In genomic region chrX:103563531-103564246, GRCm38 (mm10) we compare ENCODE assay signal across 9 mouse cellular contexts.
DNase-seq lines count a peak whose midpoint lies in the region; ATAC-seq and TF ChIP-seq lines count a peak whose summit lies in the region.
"Had no signal": no experiment of that assay in that cellular context is flagged by ENCODE, and none has a peak within 500 bp of the region (broad histone marks: within the 10 kb centered on the region; RNA-seq: fewer than 3 reads in every experiment).

No protein-coding gene starts in this region.

- TF ChIP-seq RAD21 in MEL (IDR thresholded peaks at IDR 0.05; ENCODE audit: low read depth, low read length): no peak

- TF ChIP-seq POLR2A in MEL (IDR thresholded peaks at IDR 0.05; ENCODE audit: control insufficient read depth in 1 of 2, insufficient read depth in 1 of 2, low read depth in 1 of 2, low read length in 2 of 2, poor library complexity in 1 of 2): no peak

- no peak overlapping the region for H3K4me3 ChIP-seq in MEL (ENCODE audit: control insufficient read depth in 1 of 2, insufficient read depth in 1 of 2, low read depth in 2 of 2, low read length in 2 of 2)
- no peak overlapping the region for H3K4me3 ChIP-seq in forebrain, embryonic 16.5 days (replicated peaks; ENCODE audit: low read length)
- no peak overlapping the region for H3K4me3 ChIP-seq in heart, postnatal 0 days (ENCODE audit: low read depth, low read length)
- H3K4me3 ChIP-seq in layer of hippocampus, adult 2 months: no peak overlapping the region
- H3K4me3 ChIP-seq: liver, embryonic 15.5 days had no signal

- H3K36me3 ChIP-seq in MEL (ENCODE audit: control insufficient read depth in 1 of 2, insufficient read depth in 2 of 2, low read length in 2 of 2): no peaks in the 10 kb centered on the region
- no peaks in the 10 kb centered on the region for H3K36me3 ChIP-seq in forebrain, embryonic 16.5 days (ENCODE audit: control insufficient read depth, insufficient read depth)
- H3K36me3 ChIP-seq in heart, postnatal 0 days (replicated peaks; ENCODE audit: control insufficient read depth, insufficient read depth, low read length): no peaks in the 10 kb centered on the region
- H3K36me3 ChIP-seq: liver, embryonic 15.5 days had no signal

- H3K9me3 ChIP-seq in MEL (replicated peaks; ENCODE audit: insufficient read depth, low read length): no peaks in the 10 kb centered on the region
- no peaks in the 10 kb centered on the region for H3K9me3 ChIP-seq in forebrain, embryonic 16.5 days (ENCODE audit: control insufficient read depth, low read length)
- H3K9me3 ChIP-seq in heart, postnatal 0 days (replicated peaks; ENCODE audit: control insufficient read depth, low read length): no peaks in the 10 kb centered on the region
- H3K9me3 ChIP-seq: liver, embryonic 15.5 days had no signal

- H3K9ac ChIP-seq in MEL (ENCODE audit: control insufficient read depth, low read depth, low read length, poor library complexity, severe bottlenecking): no peak overlapping the region
- H3K9ac ChIP-seq in forebrain, embryonic 16.5 days (replicated peaks; ENCODE audit: low read depth, low read length): no peak overlapping the region
- no peak overlapping the region for H3K9ac ChIP-seq in heart, postnatal 0 days (replicated peaks; ENCODE audit: low read depth, low read length)
- H3K9ac ChIP-seq: liver, embryonic 15.5 days had no signal

- TF ChIP-seq CTCF in MEL (IDR thresholded peaks at IDR 0.05 in 2 of 3, conservative IDR thresholded peaks at IDR 0.05 in 1 of 3; ENCODE audit: control insufficient read depth in 1 of 3, insufficient read depth in 1 of 3, low read depth in 2 of 3, low read length in 3 of 3, poor library complexity in 1 of 3, severe bottlenecking in 1 of 3): no peak
- no peak for TF ChIP-seq CTCF in heart, postnatal 0 days (IDR thresholded peaks at IDR 0.05; ENCODE audit: low read depth)
- TF ChIP-seq CTCF in layer of hippocampus, adult 2 months (conservative IDR thresholded peaks at IDR 0.05): no peak

- no peaks in the 10 kb centered on the region for H3K4me1 ChIP-seq in MEL (ENCODE audit: control insufficient read depth in 1 of 2, insufficient read depth in 2 of 2, low read length in 2 of 2)
- peaks cover 19% of the 10 kb centered on the region for H3K4me1 ChIP-seq in forebrain, embryonic 16.5 days (replicated peaks; ENCODE audit: control insufficient read depth, insufficient read depth, low read length)
- H3K4me1 ChIP-seq in heart, postnatal 0 days (ENCODE audit: control insufficient read depth, insufficient read depth): no peaks in the 10 kb centered on the region; the same call in 1 of the 2 replicates
- H3K4me1 ChIP-seq: liver, embryonic 15.5 days had no signal

- no peak for TF ChIP-seq EP300 in MEL (IDR thresholded peaks at IDR 0.05; ENCODE audit: low read depth in 1 of 2, low read length in 2 of 2)
- no peak for TF ChIP-seq EP300 in heart, postnatal 0 days (IDR thresholded peaks at IDR 0.05; ENCODE audit: low read depth)

- whole genome bisulfite sequencing in forebrain, embryonic 16.5 days: 5% methylated on average over 8 of the region's 8 CpGs
- 22% methylated on average over 8 of the region's 8 CpGs for WGBS in heart, postnatal 0 days

- H3K27me3 ChIP-seq in MEL (ENCODE audit: control insufficient read depth in 1 of 2, insufficient read depth in 2 of 2, low read length in 2 of 2): no peaks in the 10 kb centered on the region
- no peaks in the 10 kb centered on the region for H3K27me3 ChIP-seq in forebrain, embryonic 16.5 days (replicated peaks; ENCODE audit: control insufficient read depth, insufficient read depth, low read length)
- H3K27me3 ChIP-seq in heart, postnatal 0 days (ENCODE audit: control insufficient read depth, insufficient read depth, low read length): no peaks in the 10 kb centered on the region
- H3K27me3 ChIP-seq: liver, embryonic 15.5 days had no signal

- ATAC-seq in forebrain, embryonic 16.5 days: peak; percentile 98
- ATAC-seq in heart, postnatal 0 days (ENCODE audit: insufficient read depth, low read depth): peak; percentile 86

- H3K4me2 ChIP-seq in forebrain, embryonic 16.5 days (ENCODE audit: low read length): no peak overlapping the region
- H3K4me2 ChIP-seq in heart, postnatal 0 days (ENCODE audit: low read depth, low read length): peak overlapping the region; percentile 28; the same call in 1 of the 2 replicates
- H3K4me2 ChIP-seq: liver, embryonic 15.5 days had no signal

- peak; percentile 10 for DNase-seq in MEL (ENCODE audit: low read depth, low spot score)
- peak; percentile 4 to 7 for DNase-seq in adrenal gland, postnatal 4 days (ENCODE audit: low spot score in 2 of 2)
- DNase-seq in heart, postnatal 0 days (ENCODE audit: low spot score): peak; percentile 44
- DNase-seq in layer of hippocampus, adult 2 months (ENCODE audit: low spot score in 2 of 2): peak; percentile 68 to 88
- DNase-seq in lung, postnatal 36 days: peak; percentile 64
- DNase-seq in right cerebral cortex, postnatal 14 days: peak; percentile 96
- no peak for DNase-seq in T-cell, adult 2 months (ENCODE audit: low spot score)

- H3K79me2 ChIP-seq in MEL (ENCODE audit: control insufficient read depth, insufficient read depth, low read length, poor library complexity): no peaks in the 10 kb centered on the region

- H3K27ac ChIP-seq in MEL (ENCODE audit: control insufficient read depth, low read depth, low read length): no peak overlapping the region
- H3K27ac ChIP-seq in forebrain, embryonic 16.5 days (ENCODE audit: low read length): peak overlapping the region; percentile 87
- H3K27ac ChIP-seq in heart, postnatal 0 days (ENCODE audit: low read depth): peak overlapping the region; percentile 67
- H3K27ac ChIP-seq in layer of hippocampus, adult 2 months: peak overlapping the region; percentile 84
- H3K27ac ChIP-seq: liver, embryonic 15.5 days had no signal

TF ChIP-seq in MEL, 35 proteins besides CTCF, POLR2A, EP300 and RAD21:
- peak; percentile 68 for TF ChIP-seq ETS1 (IDR thresholded peaks at IDR 0.05; ENCODE audit: low read depth, low read length)
- TF ChIP-seq E2F4 (IDR thresholded peaks at IDR 0.05; ENCODE audit: borderline replicate concordance, low read depth, low read length): no peak
